Mouse (Mus musculus): ENCODE data around the gene Sash1. TPM values are rescaled to one million over a fixed set of nuclear protein-coding genes. Genes with fewer than 3 reads are reported as not detected.

Sash1 gene
- polyA plus RNA-seq, 1 experiment: 62.7 TPM

DNA sequence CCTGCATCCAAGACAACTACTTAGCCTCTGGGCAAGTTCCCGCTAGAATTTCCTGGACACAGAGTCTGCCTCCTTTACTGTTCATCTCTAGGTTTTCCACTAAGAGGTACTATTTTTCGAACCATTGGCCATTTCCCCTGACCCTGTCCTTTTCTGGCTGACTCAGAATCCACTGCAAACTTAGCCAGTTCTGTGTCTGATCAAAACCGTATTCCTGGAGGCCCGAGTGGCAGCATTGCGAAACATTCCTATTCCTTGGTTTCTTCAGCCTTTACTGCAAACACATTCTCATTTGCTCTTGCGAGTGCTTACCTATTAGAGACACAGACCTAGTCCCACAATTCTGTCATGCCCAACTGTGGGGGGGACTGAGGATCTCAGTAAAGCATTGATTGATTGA, 17.2 kb upstream of the Sash1 start:
- no peaks in the 10 kb centered on the region for H3K4me1 ChIP-seq (ENCODE audit: control insufficient read depth, insufficient read depth, low read length)
- no peak overlapping the region for H3K27ac ChIP-seq (ENCODE audit: insufficient read depth, low read length)
- no peak overlapping the region for H3K4me3 ChIP-seq (ENCODE audit: insufficient read depth, low read length)
- TF ChIP-seq CTCF (IDR thresholded peaks at IDR 0.05; ENCODE audit: borderline replicate concordance, insufficient read depth, low read length) (no peak), POLR2A (IDR thresholded peaks at IDR 0.05; ENCODE audit: low read depth, low read length) (no peak)

DNA sequence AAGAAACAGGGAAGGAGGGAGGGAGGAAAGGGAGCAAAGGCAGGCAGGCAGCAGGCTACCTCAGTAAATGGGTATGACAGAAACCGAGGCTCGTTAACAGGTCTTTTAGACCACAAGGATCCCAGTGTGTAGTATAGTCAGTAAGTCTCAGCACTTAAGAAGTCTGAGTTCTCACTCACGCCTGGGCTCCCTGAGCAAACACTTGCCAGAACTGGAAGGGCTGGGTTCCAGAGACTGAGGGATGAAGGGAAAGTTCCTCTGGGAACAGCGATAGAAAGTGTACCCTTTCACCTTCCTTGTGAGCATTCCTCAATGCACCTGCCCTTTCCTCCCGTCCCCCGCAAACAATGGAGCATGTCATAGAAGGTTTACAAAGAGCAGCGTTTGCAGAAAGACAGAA, 16.5 kb upstream of the Sash1 start:
- Histone ChIP-seq H3K4me3 (ENCODE audit: insufficient read depth, low read length) (no peak overlapping the region), H3K27ac (ENCODE audit: insufficient read depth, low read length) (no peak overlapping the region), H3K4me1 (ENCODE audit: control insufficient read depth, insufficient read depth, low read length) (no peaks in the 10 kb centered on the region)
- no peak for TF ChIP-seq CTCF (IDR thresholded peaks at IDR 0.05; ENCODE audit: borderline replicate concordance, insufficient read depth, low read length)
- TF ChIP-seq POLR2A (IDR thresholded peaks at IDR 0.05; ENCODE audit: low read depth, low read length): no peak

DNA sequence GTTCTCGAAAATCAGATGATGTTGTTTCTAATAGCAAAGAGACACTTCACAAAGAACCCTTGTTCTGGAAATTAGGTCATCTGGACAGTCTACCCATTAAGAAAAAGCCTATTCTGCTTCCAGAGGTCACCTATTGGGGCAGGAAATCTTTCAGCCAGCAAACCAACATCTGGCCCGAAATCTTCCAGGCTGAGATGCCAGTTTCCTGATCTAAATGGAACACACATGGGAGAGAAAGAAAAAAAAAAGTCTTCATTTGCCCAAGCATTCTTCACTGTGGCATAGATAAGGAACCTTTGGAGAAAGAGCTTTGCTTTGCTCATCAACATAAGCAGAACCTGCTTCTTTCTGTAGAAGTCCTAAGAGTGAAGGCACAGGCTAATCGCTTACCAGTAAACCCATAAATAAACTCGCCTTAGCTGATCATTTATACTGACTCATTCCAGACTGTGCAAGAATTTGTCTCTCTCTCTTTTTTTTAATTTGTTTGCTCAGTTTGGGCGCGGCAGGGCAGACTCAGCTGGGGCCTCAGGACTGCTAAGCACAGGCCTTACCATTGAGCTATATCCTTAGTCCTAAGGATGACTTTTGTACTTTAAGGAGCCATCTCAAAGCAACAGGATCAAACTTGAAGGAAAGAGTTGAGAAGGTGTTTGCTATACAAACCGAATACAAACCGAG, 13.1 kb upstream of the Sash1 start:
- peak overlapping the region; percentile 62; the same call in 1 of the 2 replicates for H3K27ac ChIP-seq (ENCODE audit: insufficient read depth, low read length)
- no peak overlapping the region for H3K4me3 ChIP-seq (ENCODE audit: insufficient read depth, low read length)
- TF ChIP-seq CTCF (IDR thresholded peaks at IDR 0.05; ENCODE audit: borderline replicate concordance, insufficient read depth, low read length): no peak
- TF ChIP-seq POLR2A (IDR thresholded peaks at IDR 0.05; ENCODE audit: low read depth, low read length): no peak
- no peaks in the 10 kb centered on the region for H3K4me1 ChIP-seq (ENCODE audit: control insufficient read depth, insufficient read depth, low read length)

DNA sequence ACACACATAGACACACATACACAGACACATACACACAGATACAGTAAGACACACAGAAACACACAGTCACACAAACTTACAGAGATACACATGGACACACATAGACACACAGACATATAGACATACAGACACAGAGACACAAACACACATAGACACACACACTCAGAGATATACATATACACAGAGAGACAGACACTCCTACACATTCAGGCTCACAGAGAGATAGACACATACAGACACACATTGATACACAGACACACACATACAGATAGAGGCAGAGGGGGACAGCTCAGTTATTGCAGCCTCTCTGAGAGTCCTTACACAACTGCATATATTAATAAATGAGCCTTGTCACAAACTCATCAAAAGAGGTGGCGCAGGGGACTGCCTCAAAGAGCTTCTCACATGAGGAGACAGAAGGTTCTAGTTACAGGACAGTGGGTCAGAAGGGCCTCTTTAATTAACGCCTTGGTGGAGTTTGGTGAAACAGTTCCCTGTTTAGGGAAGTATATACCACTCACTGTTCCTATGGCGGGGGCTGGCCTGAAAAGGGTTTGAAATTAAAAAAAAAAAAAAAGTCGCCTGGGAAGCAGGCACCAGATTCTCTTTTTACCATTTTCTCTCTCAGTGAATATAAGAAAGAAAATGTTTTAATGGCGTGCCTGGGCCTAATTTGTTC, 12.4 kb upstream of the Sash1 start:
- Histone ChIP-seq H3K4me1 (ENCODE audit: control insufficient read depth, insufficient read depth, low read length) (no peaks in the 10 kb centered on the region), H3K4me3 (ENCODE audit: insufficient read depth, low read length) (no peak overlapping the region), H3K27ac (ENCODE audit: insufficient read depth, low read length) (peak overlapping the region; percentile 62; the same call in 1 of the 2 replicates)
- TF ChIP-seq CTCF (IDR thresholded peaks at IDR 0.05; ENCODE audit: borderline replicate concordance, insufficient read depth, low read length) (no peak), POLR2A (IDR thresholded peaks at IDR 0.05; ENCODE audit: low read depth, low read length) (no peak)

DNA sequence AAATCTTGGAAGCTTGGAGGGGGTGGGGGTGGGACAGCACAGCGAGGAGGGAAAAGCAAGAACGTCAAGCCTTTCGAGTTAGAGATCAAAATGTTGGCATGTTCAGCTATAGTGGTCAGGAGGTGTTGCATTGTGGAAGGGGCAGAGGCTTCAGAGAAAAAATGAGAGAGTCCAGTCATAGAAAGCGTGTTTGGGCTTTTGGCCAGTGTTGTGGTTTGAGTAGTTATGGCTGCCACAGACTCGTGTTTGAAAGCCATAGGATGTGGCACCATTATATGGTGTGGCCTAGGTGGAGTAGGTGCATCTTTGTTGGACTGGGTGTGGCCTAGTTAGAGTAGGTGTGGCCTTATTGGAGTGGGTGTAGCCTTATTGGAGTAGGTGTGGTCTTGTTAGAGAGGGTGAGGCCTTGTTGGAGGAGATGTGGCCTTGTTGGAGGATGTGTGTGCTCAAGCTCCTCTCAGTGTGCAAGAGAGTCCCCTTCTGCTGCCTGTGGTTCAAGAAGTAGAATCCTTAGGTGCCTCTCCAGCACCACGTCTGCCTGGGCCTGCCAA, 9.2 kb upstream of the Sash1 start:
- no peak for TF ChIP-seq POLR2A (IDR thresholded peaks at IDR 0.05; ENCODE audit: low read depth, low read length)
- TF ChIP-seq CTCF (IDR thresholded peaks at IDR 0.05; ENCODE audit: borderline replicate concordance, insufficient read depth, low read length): no peak
- Histone ChIP-seq H3K4me3 (ENCODE audit: insufficient read depth, low read length) (no peak overlapping the region), H3K27ac (ENCODE audit: insufficient read depth, low read length) (no peak overlapping the region), H3K4me1 (ENCODE audit: control insufficient read depth, insufficient read depth, low read length) (no peaks in the 10 kb centered on the region)

DNA sequence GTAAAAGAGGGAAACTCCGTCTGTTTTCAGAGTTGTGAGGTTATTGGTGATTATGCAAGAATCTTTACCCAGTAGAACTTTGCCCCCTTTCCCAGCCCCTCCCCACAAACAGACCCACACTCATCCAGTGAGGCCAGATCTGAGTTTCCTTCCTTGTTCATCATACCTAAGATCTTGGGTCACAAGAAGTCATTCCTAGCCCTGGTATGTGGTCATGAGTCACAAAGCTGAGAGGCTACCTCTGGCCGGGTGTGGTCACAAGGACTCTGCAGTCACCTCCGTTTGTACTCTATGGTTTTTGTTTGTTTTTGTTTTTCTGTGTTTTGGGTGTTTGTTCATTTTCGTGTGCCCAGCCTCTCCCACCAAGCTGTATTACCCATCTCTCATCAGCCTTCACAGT, 4.6 kb upstream of the Sash1 start:
- Histone ChIP-seq H3K4me3 (ENCODE audit: insufficient read depth, low read length) (no peak overlapping the region), H3K4me1 (ENCODE audit: control insufficient read depth, insufficient read depth, low read length) (0 out of 2 replicates have a peak, but pooled peaks cover 4% of the 10 kb centered on the region), H3K27ac (ENCODE audit: insufficient read depth, low read length) (no peak overlapping the region)
- TF ChIP-seq POLR2A (IDR thresholded peaks at IDR 0.05; ENCODE audit: low read depth, low read length) (no peak), CTCF (IDR thresholded peaks at IDR 0.05; ENCODE audit: borderline replicate concordance, insufficient read depth, low read length) (no peak)

DNA sequence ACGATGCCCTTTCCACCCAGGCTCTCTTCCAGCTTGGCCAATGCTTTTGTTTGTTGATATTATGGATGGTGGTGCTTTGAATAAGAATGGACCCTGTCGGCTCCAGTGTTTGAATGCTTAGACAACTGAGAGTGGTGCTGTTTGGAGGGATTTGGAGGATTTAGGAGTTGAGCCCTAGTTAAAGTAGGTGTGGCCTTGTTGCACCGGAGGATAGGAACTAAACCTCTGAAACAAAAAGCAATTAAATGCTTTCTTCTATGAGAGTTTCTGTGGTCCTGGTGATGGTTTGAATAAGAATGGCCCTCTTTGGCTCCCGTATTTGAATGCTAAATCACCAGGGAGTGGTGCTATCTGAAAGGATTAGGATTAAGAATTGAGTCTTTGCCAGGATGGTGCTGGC, 3.5 kb upstream of the Sash1 start:
- no peak overlapping the region for H3K27ac ChIP-seq (ENCODE audit: insufficient read depth, low read length)
- TF ChIP-seq POLR2A (IDR thresholded peaks at IDR 0.05; ENCODE audit: low read depth, low read length): no peak
- TF ChIP-seq CTCF (IDR thresholded peaks at IDR 0.05; ENCODE audit: borderline replicate concordance, insufficient read depth, low read length): no peak
- H3K4me3 ChIP-seq (ENCODE audit: insufficient read depth, low read length): no peak overlapping the region
- 0 out of 2 replicates have a peak, but pooled peaks cover 4% of the 10 kb centered on the region for H3K4me1 ChIP-seq (ENCODE audit: control insufficient read depth, insufficient read depth, low read length)

DNA sequence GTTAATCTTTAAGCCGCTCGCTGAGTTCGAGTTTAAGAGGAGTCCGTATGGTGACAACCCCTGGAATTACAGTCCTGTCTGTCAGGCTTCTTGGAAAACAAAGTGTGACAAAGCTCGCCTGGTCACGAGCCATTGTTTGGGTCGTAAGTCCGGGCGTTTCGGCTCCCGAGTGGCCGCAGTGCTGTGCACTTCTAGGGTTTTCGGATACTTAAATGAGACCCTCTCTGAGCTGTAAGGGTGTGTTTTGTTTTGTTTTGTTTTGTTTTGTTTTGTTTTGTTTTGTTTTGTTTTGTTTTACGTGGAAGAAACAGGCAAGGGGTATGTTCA, 621 bp upstream of the Sash1 start:
- Histone ChIP-seq H3K27ac (ENCODE audit: insufficient read depth, low read length) (peak overlapping the region; percentile 59), H3K4me3 (ENCODE audit: insufficient read depth, low read length) (peak overlapping the region; percentile 62), H3K4me1 (ENCODE audit: control insufficient read depth, insufficient read depth, low read length) (0 out of 2 replicates have a peak, but pooled peaks cover 4% of the 10 kb centered on the region)
- TF ChIP-seq CTCF (IDR thresholded peaks at IDR 0.05; ENCODE audit: borderline replicate concordance, insufficient read depth, low read length) (no peak), POLR2A (IDR thresholded peaks at IDR 0.05; ENCODE audit: low read depth, low read length) (no peak)

DNA sequence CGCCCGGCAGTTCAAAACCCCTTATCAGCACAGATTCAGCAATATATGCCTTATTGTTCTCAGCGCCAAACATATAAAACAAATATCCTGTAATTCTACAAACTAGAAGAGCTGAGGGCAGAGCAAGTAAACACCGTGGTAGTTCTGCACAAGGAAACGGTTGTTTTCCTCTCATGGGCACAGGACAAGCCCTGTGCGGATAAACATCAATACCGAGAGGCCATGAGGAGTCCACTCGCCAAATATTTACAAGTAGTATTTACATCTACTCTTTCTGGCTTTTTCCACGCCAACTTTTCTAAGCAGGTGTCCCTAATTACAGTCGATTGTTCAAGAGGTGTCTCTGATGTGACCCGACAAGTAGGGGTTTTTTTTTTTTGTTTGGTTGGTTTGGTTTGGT, 669 bp downstream of the Sash1 start:
- Histone ChIP-seq H3K4me3 (ENCODE audit: insufficient read depth, low read length) (peak overlapping the region; percentile 62), H3K4me1 (ENCODE audit: control insufficient read depth, insufficient read depth, low read length) (0 out of 2 replicates have a peak, but pooled peaks cover 4% of the 10 kb centered on the region), H3K27ac (ENCODE audit: insufficient read depth, low read length) (0 out of 2 replicates have a peak overlapping the region, but pooled peaks have one; percentile 59)
- no peak for TF ChIP-seq CTCF (IDR thresholded peaks at IDR 0.05; ENCODE audit: borderline replicate concordance, insufficient read depth, low read length)
- no peak for TF ChIP-seq POLR2A (IDR thresholded peaks at IDR 0.05; ENCODE audit: low read depth, low read length)

DNA sequence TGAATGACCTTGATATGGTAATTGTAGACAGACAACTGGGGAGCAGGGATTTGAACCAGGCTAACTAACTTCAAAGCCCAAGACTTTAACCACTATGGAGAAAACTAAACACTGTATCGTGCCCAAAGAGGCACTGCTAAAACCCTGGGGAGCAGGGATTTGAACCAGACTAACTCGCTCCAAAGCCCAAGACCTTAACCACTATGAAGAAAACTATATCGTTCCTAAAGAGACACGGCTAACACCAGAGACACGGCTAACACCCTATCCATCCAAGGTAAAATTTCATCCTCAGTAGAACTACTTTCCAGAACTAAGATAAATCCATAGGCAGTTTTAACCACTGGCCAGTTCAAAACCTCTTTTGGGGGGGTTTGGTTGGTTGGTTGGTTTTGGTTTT, 1.3 kb downstream of the Sash1 start:
- 0 out of 2 replicates have a peak, but pooled peaks cover 4% of the 10 kb centered on the region for H3K4me1 ChIP-seq (ENCODE audit: control insufficient read depth, insufficient read depth, low read length)
- H3K4me3 ChIP-seq (ENCODE audit: insufficient read depth, low read length): no peak overlapping the region
- no peak for TF ChIP-seq CTCF (IDR thresholded peaks at IDR 0.05; ENCODE audit: borderline replicate concordance, insufficient read depth, low read length)
- TF ChIP-seq POLR2A (IDR thresholded peaks at IDR 0.05; ENCODE audit: low read depth, low read length): no peak
- H3K27ac ChIP-seq (ENCODE audit: insufficient read depth, low read length): no peak overlapping the region

Measured in embryonic fibroblast, embryonic 13.5 days (primary cell).